Mouse (Mus musculus): Measurements from ENCODE around the gene Dync1i1.

DNA sequence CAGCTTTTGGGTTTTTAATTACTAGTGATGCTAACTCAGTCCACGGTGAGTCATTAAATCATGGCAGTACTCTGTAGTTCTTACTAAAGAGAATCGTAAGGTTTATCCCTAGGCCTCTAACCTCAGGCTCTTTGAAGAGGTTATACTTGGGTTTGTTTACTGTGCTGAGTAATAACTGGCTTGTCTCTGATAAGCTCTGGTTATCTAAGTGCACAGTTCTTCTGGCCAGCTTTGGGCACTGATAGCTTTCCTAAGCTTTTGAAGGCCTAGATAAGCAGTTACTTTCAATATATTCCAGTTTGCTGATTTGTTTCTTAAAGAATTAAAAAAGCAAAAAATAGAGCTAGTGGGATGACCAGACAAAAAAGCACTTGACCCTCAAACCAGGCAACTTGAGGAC, 37.5 kb downstream of the Dync1i1 start:
- 0 out of 2 replicates have a peak, but pooled peaks have one; percentile 20 for TF ChIP-seq GATA1 (IDR thresholded peaks at IDR 0.05; ENCODE audit: low read length)
- TF ChIP-seq TAL1 (IDR thresholded peaks at IDR 0.05; ENCODE audit: low read length): no peak
